Mouse (Mus musculus): ENCODE measurements around the gene AF067063.
"Not testable (repeated sequence)": the region's sequence is repeated elsewhere in the genome, so short reads cannot be mapped to it uniquely, and the experiment has no call there.

Gene AF067063

GRCm38 (mm10) chr13:119830116-119830515, at the start of gene AF067063:
Gene AF067063 (minus strand): TSS chr13:119830216.
- H3K36me3 ChIP-seq (ENCODE audit: insufficient read depth, low read length); H3K4me1 ChIP-seq (replicated peaks; ENCODE audit: low read depth, low read length); H3K27me3 ChIP-seq (ENCODE audit: insufficient read depth, low read length); H3K4me3 ChIP-seq (replicated peaks; ENCODE audit: low read length); H3K9me3 ChIP-seq (ENCODE audit: low read length): not testable (repeated sequence)

DNA sequence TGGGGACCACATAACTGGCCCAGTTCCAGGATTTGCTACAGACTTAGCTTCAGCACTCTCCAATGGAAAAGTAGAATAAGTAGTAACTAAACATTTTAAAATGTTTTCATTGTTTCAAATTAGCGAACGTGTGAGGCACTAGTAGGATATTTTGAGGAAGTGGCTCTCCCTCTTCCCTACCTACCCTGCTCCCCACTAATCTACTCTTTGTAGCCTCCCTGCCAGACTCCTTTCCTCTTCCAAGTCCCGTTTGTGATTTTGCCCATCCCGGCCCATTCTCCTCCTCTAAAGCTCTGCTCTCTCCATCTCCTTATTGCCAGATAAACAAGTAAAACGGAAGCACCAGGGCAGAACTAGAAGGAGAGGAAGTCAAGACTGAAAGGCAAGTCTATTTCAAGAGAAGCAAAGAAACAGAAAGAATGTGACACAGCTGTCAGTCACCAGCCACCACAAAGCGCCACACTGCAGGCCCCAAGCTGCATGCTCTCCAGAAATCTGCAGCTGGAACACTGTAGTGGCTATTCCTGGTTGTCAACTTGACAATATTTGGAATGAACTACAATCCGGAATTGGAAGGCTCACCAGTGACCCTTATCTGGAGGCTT, 34.5 kb upstream of the AF067063 start:
- not testable (repeated sequence) for H3K27me3 ChIP-seq (ENCODE audit: insufficient read depth, low read length); H3K4me3 ChIP-seq (replicated peaks; ENCODE audit: low read length); H3K36me3 ChIP-seq (ENCODE audit: insufficient read depth, low read length); H3K9me3 ChIP-seq (ENCODE audit: low read length); H3K4me1 ChIP-seq (replicated peaks; ENCODE audit: low read depth, low read length)

GRCm38 (mm10) chr13:119862399-119862798, 32.4 kb upstream of the AF067063 start:
- not testable (repeated sequence) for H3K9me3 ChIP-seq (ENCODE audit: low read length); H3K36me3 ChIP-seq (ENCODE audit: insufficient read depth, low read length); H3K27me3 ChIP-seq (ENCODE audit: insufficient read depth, low read length); H3K4me1 ChIP-seq (replicated peaks; ENCODE audit: low read depth, low read length); H3K4me3 ChIP-seq (replicated peaks; ENCODE audit: low read length)

- H3K9me3 ChIP-seq (ENCODE audit: low read length); H3K36me3 ChIP-seq (ENCODE audit: insufficient read depth, low read length); H3K4me3 ChIP-seq (replicated peaks; ENCODE audit: low read length); H3K4me1 ChIP-seq (replicated peaks; ENCODE audit: low read depth, low read length); H3K27me3 ChIP-seq (ENCODE audit: insufficient read depth, low read length): not testable (repeated sequence)
Observed at GRCm38 (mm10) chr13:119839982-119840381, 10.0 kb upstream of the AF067063 start.

DNA sequence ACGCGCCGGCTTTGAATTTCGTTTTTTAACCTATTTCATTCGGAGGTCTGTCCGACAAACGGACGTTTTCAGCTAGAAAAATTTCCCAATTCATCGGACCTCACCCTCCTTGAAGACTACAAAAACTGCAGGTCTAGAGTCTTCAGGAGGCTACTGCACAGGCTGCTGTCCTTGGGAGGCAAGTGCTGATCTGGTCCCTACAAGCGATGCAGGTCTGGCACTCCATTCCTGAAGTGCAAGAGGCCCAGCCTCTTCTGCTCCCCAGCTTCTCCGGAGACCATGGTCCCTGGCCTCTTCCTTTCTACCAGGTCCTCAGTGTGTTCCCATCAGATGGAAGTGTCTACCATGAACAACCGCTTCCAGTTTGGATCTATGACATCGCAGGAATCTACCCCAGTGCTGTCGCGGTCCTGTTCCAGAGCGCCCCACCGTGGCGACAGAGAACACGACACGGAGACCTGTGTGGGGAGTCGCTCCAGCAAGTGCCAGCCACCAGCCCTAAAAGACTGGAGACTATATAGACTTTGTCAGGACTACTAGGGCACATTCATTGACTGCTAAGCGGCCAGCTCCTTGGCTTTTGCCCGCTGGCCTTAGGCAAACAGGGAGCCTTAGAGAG, 7.8 kb upstream of the AF067063 start:
- not testable (repeated sequence) for H3K27me3 ChIP-seq (ENCODE audit: insufficient read depth, low read length); H3K9me3 ChIP-seq (ENCODE audit: low read length); H3K36me3 ChIP-seq (ENCODE audit: insufficient read depth, low read length); H3K4me3 ChIP-seq (replicated peaks; ENCODE audit: low read length); H3K4me1 ChIP-seq (replicated peaks; ENCODE audit: low read depth, low read length)

- H3K4me3 ChIP-seq (replicated peaks; ENCODE audit: low read length); H3K36me3 ChIP-seq (ENCODE audit: insufficient read depth, low read length); H3K4me1 ChIP-seq (replicated peaks; ENCODE audit: low read depth, low read length); H3K9me3 ChIP-seq (ENCODE audit: low read length); H3K27me3 ChIP-seq (ENCODE audit: insufficient read depth, low read length): not testable (repeated sequence)
- peak; percentile 33 for TF ChIP-seq CTCF (conservative IDR thresholded peaks at IDR 0.05; ENCODE audit: low read length)
Observed at GRCm38 (mm10) chr13:119836324-119836811, 6.4 kb upstream of the AF067063 start.

GRCm38 (mm10) chr13:119835320-119836056, 5.5 kb upstream of the AF067063 start, which contains the start of gene D13Ertd608e:
Gene D13Ertd608e (plus strand): TSS chr13:119836006.
- H3K27me3 ChIP-seq (ENCODE audit: insufficient read depth, low read length); H3K4me1 ChIP-seq (replicated peaks; ENCODE audit: low read depth, low read length); H3K4me3 ChIP-seq (replicated peaks; ENCODE audit: low read length); H3K9me3 ChIP-seq (ENCODE audit: low read length); H3K36me3 ChIP-seq (ENCODE audit: insufficient read depth, low read length): not testable (repeated sequence)
- TF ChIP-seq CTCF (conservative IDR thresholded peaks at IDR 0.05; ENCODE audit: low read length), result 0 out of 2 replicates have a peak, but pooled peaks have one; percentile 4

DNA sequence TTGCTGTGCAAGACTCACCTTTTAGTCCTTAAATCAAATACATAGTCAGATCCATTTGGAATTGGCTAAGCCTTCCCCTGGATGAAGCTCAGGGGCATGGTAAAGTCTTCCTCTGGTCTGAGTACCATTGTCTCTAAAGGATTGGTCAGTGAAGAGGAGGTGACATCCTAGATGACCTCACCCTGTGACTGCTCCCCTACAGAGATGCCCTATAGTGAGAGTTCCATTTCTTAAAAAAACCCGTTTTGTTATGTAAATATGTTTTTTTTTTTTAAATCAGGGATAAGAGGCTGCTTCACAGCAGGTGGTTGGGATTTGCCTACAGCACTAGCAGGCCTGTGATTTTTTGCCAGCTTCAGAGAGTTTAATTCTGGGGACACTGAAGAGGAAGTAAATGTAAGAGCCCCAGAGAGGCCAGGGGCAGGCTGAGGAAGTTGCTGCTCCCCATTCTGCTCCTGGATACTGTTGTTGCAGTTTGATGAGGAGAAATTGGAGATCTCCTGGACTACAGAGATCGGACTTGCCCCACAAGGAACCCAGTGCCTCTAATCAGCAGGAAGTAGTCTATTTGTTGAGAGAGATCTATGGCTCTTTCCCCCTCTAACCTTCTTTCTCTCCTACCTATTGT, 12.3 kb downstream of the AF067063 start:
- no peaks in the 10 kb centered on the region for H3K4me1 ChIP-seq (replicated peaks; ENCODE audit: low read depth, low read length)
- H3K9me3 ChIP-seq (ENCODE audit: low read length), result no peaks in the 10 kb centered on the region
- H3K36me3 ChIP-seq (ENCODE audit: insufficient read depth, low read length), result no peaks in the 10 kb centered on the region
- no peak for TF ChIP-seq CTCF (conservative IDR thresholded peaks at IDR 0.05; ENCODE audit: low read length)
- no peak for TF ChIP-seq NANOG (IDR thresholded peaks at IDR 0.05; ENCODE audit: borderline replicate concordance, low read length)
- no peak for TF ChIP-seq POU5F1 (IDR thresholded peaks at IDR 0.05; ENCODE audit: borderline replicate concordance, low read length)
- no peak overlapping the region for H3K4me3 ChIP-seq (replicated peaks; ENCODE audit: low read length)
- H3K27me3 ChIP-seq (ENCODE audit: insufficient read depth, low read length), result peaks cover 31% of the 10 kb centered on the region

DNA sequence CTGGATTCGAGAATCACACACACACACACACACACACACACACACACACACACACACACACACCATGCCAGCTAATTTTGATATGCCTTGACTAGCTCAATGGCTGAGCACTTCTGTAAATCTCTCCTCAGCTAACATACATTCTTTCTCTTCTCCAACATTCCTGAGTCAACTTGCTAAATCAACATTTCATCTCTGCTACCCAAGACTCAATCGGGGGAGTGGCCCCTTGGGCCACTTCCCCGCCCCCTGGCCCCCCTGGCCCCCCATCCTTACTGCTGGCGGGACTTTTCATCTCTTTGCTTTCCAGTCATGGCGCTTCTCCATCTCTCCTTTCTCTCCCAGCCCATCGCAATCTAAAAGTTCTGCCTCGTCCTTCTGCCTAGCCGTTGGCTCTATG, 13.2 kb downstream of the AF067063 start:
- Histone ChIP-seq H3K27me3 (ENCODE audit: insufficient read depth, low read length) (peaks cover 35% of the 10 kb centered on the region), H3K4me1 (replicated peaks; ENCODE audit: low read depth, low read length) (no peaks in the 10 kb centered on the region)
- TF ChIP-seq POU5F1 (IDR thresholded peaks at IDR 0.05; ENCODE audit: borderline replicate concordance, low read length) (no peak), NANOG (IDR thresholded peaks at IDR 0.05; ENCODE audit: borderline replicate concordance, low read length) (no peak), CTCF (conservative IDR thresholded peaks at IDR 0.05; ENCODE audit: low read length) (no peak)

More for the DNA sequence above, 13.2 kb downstream of the AF067063 start:
- H3K36me3 ChIP-seq (ENCODE audit: insufficient read depth, low read length), result no peaks in the 10 kb centered on the region
- no peaks in the 10 kb centered on the region for H3K9me3 ChIP-seq (ENCODE audit: low read length)
- no peak overlapping the region for H3K4me3 ChIP-seq (replicated peaks; ENCODE audit: low read length)
